Mouse (Mus musculus): ENCODE measurements around the gene Brd9. TPM values are rescaled to one million over a fixed set of nuclear protein-coding genes. Genes with fewer than 3 reads are reported as not detected.
A peak's percentile ranks its signal among the peaks of the same experiment; 100 is the strongest.
"Not testable (repeated sequence)": the region's sequence is repeated elsewhere in the genome, so short reads cannot be mapped to it uniquely, and the experiment has no call there.

The Brd9 gene
- polyA plus RNA-seq, 1 experiment from 2014 or later = 50.4 TPM

DNA sequence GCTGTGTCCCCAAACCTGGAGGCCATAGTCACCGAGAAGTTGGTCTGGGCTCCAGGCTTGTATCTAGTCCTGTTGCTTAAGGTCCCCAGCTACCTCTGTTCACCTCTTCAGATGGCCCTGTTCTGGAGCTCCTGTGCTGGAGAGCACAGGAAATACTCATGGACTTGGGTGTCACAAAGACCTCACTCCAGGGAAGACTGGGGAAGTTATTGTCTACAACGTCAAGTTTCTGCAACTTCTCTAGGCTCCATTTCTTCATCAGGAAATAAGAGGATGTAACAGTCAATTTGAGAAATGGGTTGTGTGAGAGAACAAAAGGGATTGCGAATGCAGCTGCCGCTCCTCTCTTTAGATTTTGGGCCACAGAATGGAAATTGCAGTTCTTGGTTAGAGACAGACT, 58.8 kb downstream of the Brd9 start:
- Histone ChIP-seq H3K4me1 (no peaks in the 10 kb centered on the region), H3K36me3 (no peaks in the 10 kb centered on the region), H3K9ac (no peak overlapping the region), H3K27me3 (peaks cover 4% of the 10 kb centered on the region; the same call in 1 of the 2 replicates), H3K9me3 (no peaks in the 10 kb centered on the region), H3K4me3 (no peak overlapping the region), H3K4me2 (no peak overlapping the region), H3K27ac (no peak overlapping the region)
- ATAC-seq (ENCODE audit: borderline replicate concordance, extremely low read depth, low FRiP score, low TSS enrichment) = no peak
- WGBS = 72% methylated on average over 4 of the region's 4 CpGs

DNA sequence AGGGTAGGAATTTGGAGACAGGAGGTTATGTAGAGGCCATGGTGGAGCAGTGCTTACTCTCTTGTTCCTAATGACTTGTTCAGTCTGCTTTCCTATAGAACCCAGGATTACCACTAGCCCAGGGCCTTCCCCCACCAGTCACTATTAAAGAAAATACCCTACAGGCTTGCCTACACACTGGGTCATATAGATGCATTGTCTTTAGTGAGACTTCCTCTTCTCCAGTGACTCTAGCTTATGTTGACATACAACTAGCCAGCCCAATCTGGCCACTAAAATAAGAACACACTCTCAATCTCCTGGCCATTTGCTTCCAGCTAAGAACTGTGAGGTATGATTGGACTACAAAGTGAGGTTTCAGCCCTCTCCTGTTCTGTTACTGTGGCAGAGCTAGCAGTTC, 62.9 kb downstream of the Brd9 start:
- no peaks in the 10 kb centered on the region for H3K9me3 ChIP-seq
- H3K4me2 ChIP-seq = no peak overlapping the region
- no peaks in the 10 kb centered on the region for H3K4me1 ChIP-seq
- no peak overlapping the region for H3K9ac ChIP-seq
- no peak overlapping the region for H3K27ac ChIP-seq
- H3K27me3 ChIP-seq = peaks cover 10% of the 10 kb centered on the region
- H3K36me3 ChIP-seq = no peaks in the 10 kb centered on the region
- no peak for ATAC-seq (ENCODE audit: borderline replicate concordance, extremely low read depth, low FRiP score, low TSS enrichment)
- no peak overlapping the region for H3K4me3 ChIP-seq

DNA sequence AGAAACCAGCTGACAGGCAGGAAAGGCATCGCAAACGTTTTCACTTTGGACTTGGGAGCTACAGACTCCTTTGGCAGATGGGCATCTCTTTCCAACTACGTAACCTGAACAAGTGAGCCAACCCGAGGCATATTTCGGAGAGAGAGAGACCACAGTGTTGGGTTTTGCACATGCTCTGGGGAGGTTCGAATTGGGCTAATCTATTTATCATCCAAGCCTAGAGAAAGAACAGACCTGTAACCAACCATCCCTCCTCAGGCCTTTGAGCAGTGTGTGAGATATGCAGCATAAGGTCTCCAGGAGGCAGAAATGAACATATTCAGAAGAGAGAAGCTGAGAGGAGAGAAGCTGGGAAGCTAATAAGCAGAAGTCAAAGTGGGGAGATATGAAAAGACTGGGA, 63.4 kb downstream of the Brd9 start:
- Histone ChIP-seq H3K4me1 (no peaks in the 10 kb centered on the region), H3K4me2 (no peak overlapping the region), H3K4me3 (no peak overlapping the region), H3K9ac (no peak overlapping the region), H3K27me3 (peaks cover 10% of the 10 kb centered on the region), H3K36me3 (no peaks in the 10 kb centered on the region), H3K9me3 (no peaks in the 10 kb centered on the region), H3K27ac (no peak overlapping the region)
- WGBS = 76% methylated on average over 6 of the region's 6 CpGs
- ATAC-seq (ENCODE audit: borderline replicate concordance, extremely low read depth, low FRiP score, low TSS enrichment) = no peak

DNA sequence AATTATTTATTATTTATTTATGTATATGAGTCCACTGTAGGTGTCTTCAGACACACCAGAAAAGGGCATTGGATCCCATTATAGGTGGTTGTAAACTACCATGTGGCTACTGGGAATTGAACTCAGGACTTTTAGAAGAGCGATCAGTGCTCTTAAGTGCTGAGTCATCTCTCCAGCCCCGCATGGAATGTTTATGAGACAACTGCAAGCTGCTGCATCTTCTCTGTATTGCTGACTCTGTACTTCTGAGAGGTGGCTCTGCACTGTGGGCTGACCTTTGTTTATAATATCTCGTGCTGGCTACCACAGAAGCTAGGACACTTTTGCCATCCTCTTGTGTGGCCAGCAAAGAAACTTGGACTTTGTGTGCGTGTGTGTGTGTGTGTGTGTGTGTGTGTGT, 63.9 kb downstream of the Brd9 start:
- H3K36me3 ChIP-seq = no peaks in the 10 kb centered on the region
- peaks cover 10% of the 10 kb centered on the region for H3K27me3 ChIP-seq
- no peak for ATAC-seq (ENCODE audit: borderline replicate concordance, extremely low read depth, low FRiP score, low TSS enrichment)
- no peak overlapping the region for H3K9ac ChIP-seq
- 42% methylated on average over 4 of the region's 4 CpGs for WGBS
- H3K9me3 ChIP-seq = no peaks in the 10 kb centered on the region
- H3K27ac ChIP-seq = no peak overlapping the region
- no peak overlapping the region for H3K4me3 ChIP-seq
- no peaks in the 10 kb centered on the region for H3K4me1 ChIP-seq
- H3K4me2 ChIP-seq = no peak overlapping the region

DNA sequence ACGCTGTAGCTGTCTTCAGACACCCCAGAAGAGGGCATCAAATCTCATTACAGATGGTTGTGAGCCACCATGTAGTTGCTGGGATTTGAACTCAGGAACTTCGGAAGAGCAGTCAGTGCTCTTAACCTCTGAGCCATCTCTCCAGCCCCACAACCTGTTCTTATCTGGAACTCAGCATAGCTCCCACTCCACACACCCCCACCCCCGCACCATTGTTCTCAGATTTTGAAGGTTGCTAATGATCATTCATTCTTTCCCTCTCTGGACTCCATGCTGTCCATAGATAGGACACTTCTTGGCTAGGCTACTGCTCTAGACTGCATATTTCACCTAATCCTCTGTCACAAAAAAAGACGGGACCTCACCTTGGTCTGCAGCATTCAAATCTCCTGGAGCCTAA, 69.3 kb downstream of the Brd9 start:
- not testable (repeated sequence) for H3K36me3 ChIP-seq; H3K4me3 ChIP-seq; ATAC-seq (ENCODE audit: borderline replicate concordance, extremely low read depth, low FRiP score, low TSS enrichment); H3K9ac ChIP-seq; H3K4me2 ChIP-seq; H3K9me3 ChIP-seq; H3K27ac ChIP-seq
- WGBS = 79% methylated on average over 4 of the region's 4 CpGs
- Histone ChIP-seq H3K4me1 (peaks cover 19% of the 10 kb centered on the region), H3K27me3 (peaks cover 49% of the 10 kb centered on the region)

DNA sequence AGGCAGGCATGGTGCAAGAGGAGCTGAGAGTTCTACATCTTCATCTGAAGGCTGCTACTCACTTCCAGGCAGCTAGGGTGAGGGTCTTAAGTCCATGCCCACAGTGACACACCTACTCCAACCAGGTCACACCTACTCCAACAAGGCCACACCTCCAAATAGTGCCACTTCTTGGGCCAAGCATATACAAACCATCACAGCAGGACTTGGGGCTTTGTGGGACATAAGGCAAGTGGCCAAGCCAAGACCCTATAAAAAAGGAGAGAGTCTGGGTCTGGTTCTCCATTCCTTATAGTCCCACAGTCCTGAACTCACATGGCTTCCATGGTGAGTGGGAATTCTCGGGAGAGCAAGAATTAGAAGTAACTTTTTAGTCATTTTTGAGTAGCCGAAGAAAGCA, 70.6 kb downstream of the Brd9 start:
- WGBS = 63% methylated on average over 2 of the region's 2 CpGs
- Histone ChIP-seq H3K4me2 (peak overlapping the region; percentile 92; the same call in 1 of the 2 replicates), H3K4me1 (peaks cover 19% of the 10 kb centered on the region), H3K27me3 (peaks cover 48% of the 10 kb centered on the region)
- H3K36me3 ChIP-seq; H3K9me3 ChIP-seq; H3K9ac ChIP-seq; H3K27ac ChIP-seq; ATAC-seq (ENCODE audit: borderline replicate concordance, extremely low read depth, low FRiP score, low TSS enrichment); H3K4me3 ChIP-seq: not testable (repeated sequence)

DNA sequence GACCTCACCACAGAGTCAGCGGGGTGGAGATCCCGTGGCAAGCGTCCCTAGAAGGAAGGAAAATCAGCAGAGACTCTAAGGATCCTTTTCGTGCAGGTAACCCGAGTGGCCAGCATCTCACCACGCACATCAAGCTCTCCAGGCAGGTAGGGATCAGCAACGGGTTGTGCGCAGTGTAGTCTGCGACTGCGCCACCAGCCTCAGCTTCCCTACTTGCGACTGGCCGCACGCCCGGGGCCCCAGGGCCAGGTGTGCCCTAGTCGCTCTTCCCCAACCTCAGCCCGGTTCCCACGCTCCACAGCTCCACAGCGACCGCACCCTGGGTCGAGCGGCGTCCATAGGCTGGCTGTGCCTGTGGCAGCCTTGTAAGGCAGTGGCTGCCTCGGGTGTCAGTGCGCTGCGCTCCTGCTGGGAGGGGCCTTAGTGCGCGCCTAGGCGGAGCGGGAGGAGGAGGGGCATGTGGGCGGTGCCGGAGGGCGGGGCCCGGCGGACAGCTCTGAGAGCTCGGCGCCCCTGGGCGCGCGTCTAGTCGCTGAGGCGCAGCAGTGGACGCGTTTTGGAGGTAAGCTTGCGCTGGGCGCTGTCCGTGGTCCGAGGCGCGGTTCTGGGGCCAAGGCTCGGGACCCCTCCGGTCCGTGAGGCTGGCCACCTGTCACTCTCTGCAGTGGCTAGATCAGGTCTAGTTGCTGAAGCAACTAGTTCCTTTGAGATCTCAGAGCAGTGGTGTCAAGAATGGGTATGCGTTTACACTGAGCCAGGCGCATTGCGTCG, 71.5 kb downstream of the Brd9 start, which contains the start of gene Tppp:
Gene Tppp (plus strand): TSS at position 460 of the 771 bp plus-strand sequence.
- Histone ChIP-seq H3K4me1 (peaks cover 19% of the 10 kb centered on the region), H3K9ac (peak within 1 kb of the TSS; percentile 49), H3K4me2 (peak within 1 kb of the TSS; percentile 92), H3K4me3 (peak within 1 kb of the TSS; percentile 45), H3K36me3 (no peaks in the 10 kb centered on the region), H3K27ac (no peak within 1 kb of the TSS), H3K9me3 (no peaks in the 10 kb centered on the region), H3K27me3 (peaks cover 48% of the 10 kb centered on the region)
- peak; percentile 97 for ATAC-seq (ENCODE audit: borderline replicate concordance, extremely low read depth, low FRiP score, low TSS enrichment)
- 2% methylated on average over 55 of the region's 56 CpGs for WGBS

DNA sequence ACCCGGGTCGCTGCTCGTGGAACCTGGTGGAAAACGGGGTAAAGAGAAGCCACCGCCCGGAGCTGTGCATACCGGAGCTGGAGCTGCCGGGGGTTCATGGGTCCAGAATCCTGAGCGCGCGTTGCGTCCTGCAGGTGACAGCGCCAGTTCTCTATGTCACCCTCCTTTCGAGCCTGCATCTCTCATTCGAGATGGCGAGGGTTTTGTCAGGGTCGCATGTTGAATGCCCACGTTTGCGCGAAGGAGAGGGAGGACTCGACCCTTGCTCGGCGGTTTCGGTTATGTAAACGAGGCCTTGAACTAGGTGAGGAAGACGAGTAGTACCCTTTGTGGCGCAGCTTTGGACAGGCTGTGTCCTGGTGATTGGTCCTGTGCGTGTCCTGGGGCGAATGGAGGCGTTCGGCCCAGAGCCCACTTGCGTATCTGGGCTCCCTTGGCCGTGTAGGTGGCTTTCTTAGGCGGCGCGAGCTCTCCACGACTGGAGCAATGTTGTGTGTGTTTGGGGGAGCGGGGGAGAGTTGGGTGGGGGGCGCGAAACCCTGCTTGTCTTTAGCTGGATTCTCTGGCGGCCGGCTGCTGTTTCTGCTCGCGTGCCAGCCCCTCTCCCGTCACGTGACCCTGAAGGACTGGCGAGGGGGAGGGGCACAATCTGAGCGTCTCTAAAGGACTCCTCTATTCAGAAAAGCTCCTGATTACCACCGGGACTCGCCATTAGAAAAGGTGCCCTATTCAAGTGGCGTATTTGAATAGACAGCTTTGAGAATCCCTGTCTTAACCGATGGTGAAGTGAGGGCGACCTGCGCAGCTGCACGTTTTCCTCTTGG, 72.4 kb downstream of the Brd9 start:
- H3K4me3 ChIP-seq = peak overlapping the region; percentile 45
- H3K9ac ChIP-seq = 0 out of 2 replicates have a peak overlapping the region, but pooled peaks have one; percentile 22
- no peaks in the 10 kb centered on the region for H3K9me3 ChIP-seq
- under 1% methylated on average over 55 of the region's 55 CpGs for WGBS
- peak; percentile 6; the same call in 1 of the 2 replicates for ATAC-seq (ENCODE audit: borderline replicate concordance, extremely low read depth, low FRiP score, low TSS enrichment)
- H3K27ac ChIP-seq = no peak overlapping the region
- peaks cover 19% of the 10 kb centered on the region for H3K4me1 ChIP-seq
- H3K27me3 ChIP-seq = peaks cover 48% of the 10 kb centered on the region
- peak overlapping the region; percentile 92 for H3K4me2 ChIP-seq
- no peaks in the 10 kb centered on the region for H3K36me3 ChIP-seq

Small RNA genes lying within 50 kb of the gene (microRNA-seq; reads per million reads assigned to microRNA genes)
- not detected for gene Gm25197

Other genes with a start within 250 kb of the Brd9 start
- not detected in 2 replicates for gene Slc6a19, start 232.9 kb upstream of the Brd9 start, polyA plus RNA-seq (2015; fragmentation: Nextera tagmentation; extraction: Ambion mirVana)
- gene Slc12a7, start 204.7 kb upstream of the Brd9 start, polyA plus RNA-seq (2015; fragmentation: Nextera tagmentation; extraction: Ambion mirVana) = 15.7 and 16.7 TPM in 2 replicates
- 4.3 and 4.7 TPM in 2 replicates for gene Nkd2, start 90.2 kb upstream of the Brd9 start, polyA plus RNA-seq (2015; fragmentation: Nextera tagmentation; extraction: Ambion mirVana)
- gene Trip13, start within 50 bp of the Brd9 start, polyA plus RNA-seq (2015; fragmentation: Nextera tagmentation; extraction: Ambion mirVana) = 42.2 and 44.4 TPM in 2 replicates
- not detected in 2 replicates for gene Zdhhc11, start 26.0 kb downstream of the Brd9 start, polyA plus RNA-seq (2015; fragmentation: Nextera tagmentation; extraction: Ambion mirVana)
- 1.1 and 1.5 TPM in 2 replicates for gene Tppp, start 71.6 kb downstream of the Brd9 start, polyA plus RNA-seq (2015; fragmentation: Nextera tagmentation; extraction: Ambion mirVana)
- 14.7 and 16.9 TPM in 2 replicates for gene Cep72, start 124.5 kb downstream of the Brd9 start, polyA plus RNA-seq (2015; fragmentation: Nextera tagmentation; extraction: Ambion mirVana)
- gene Slc9a3, start 183.6 kb downstream of the Brd9 start, polyA plus RNA-seq (2015; fragmentation: Nextera tagmentation; extraction: Ambion mirVana) = not detected in 2 replicates

Data from lung, embryonic 15.5 days (tissue).